Mouse (Mus musculus) liver, embryonic 15.5 days (tissue): ENCODE results near the gene Usp4. TPM values are rescaled to one million over a fixed set of nuclear protein-coding genes. Genes with fewer than 3 reads are reported as not detected.
"Not testable (repeated sequence)": the region's sequence is repeated elsewhere in the genome, so short reads cannot be mapped to it uniquely, and the experiment has no call there.

ENCODE experiments used
- ATAC-seq: fragments of 200-750 bp; cut with Nextera tagmentation; 2 replicates; pipeline ENCODE4 v1.8.0; 2017; ENCODE audit warnings: moderate number of reproducible peaks, mild to moderate bottlenecking, moderate library complexity; ENCODE audit not compliant: insufficient read depth
- H3K27ac ChIP-seq: fragments of 300-500 bp; sonication (generic); replicated peaks from 2 replicates; pipeline ENCODE4 v1.5.1; 2015; ENCODE audit warnings: mild to moderate bottlenecking, inconsistent platforms
- H3K27me3 ChIP-seq: fragments of 300-500 bp; sonication (generic); 2 replicates; pipeline ENCODE4 v1.6.1; 2015; ENCODE audit warnings: mild to moderate bottlenecking, inconsistent platforms
- H3K36me3 ChIP-seq: fragments of 300-500 bp; sonication (generic); replicated peaks from 2 replicates; pipeline ENCODE4 v1.6.1; 2015; ENCODE audit warnings: moderate library complexity, mild to moderate bottlenecking, inconsistent platforms
- H3K4me1 ChIP-seq: fragments of 300-500 bp; sonication (generic); replicated peaks from 2 replicates; pipeline ENCODE4 v1.6.1; 2015; ENCODE audit warnings: inconsistent platforms
- H3K4me2 ChIP-seq: fragments of 300-500 bp; sonication (generic); 2 replicates; pipeline ENCODE4 v1.6.1; 2015; ENCODE audit warnings: moderate library complexity, mild to moderate bottlenecking, inconsistent platforms
- H3K4me3 ChIP-seq: fragments of 300-500 bp; sonication (generic); replicated peaks from 2 replicates; pipeline ENCODE4 v1.5.1; 2015; ENCODE audit warnings: mild to moderate bottlenecking, inconsistent platforms
- H3K9ac ChIP-seq: fragments of 300-500 bp; sonication (generic); 2 replicates; pipeline ENCODE4 v1.6.1; 2015; ENCODE audit warnings: moderate library complexity, mild to moderate bottlenecking, inconsistent platforms
- H3K9me3 ChIP-seq: fragments of 300-500 bp; sonication (generic); replicated peaks from 2 replicates; pipeline ENCODE4 v1.6.1; 2016; ENCODE audit warnings: inconsistent platforms
- WGBS: fragments of 180-500 bp; shearing (Covaris S2); methylation state at CpG from one replicate; pipeline ENCODE4 v1.1.7; 2015; ENCODE audit warnings: mixed read lengths; ENCODE audit not compliant: insufficient replicate concordance; 5-methylcytosine and 5-hydroxymethylcytosine counted together
- polyA plus RNA-seq: library from polyadenylated mRNA; unstranded; fragments of >200 nt; fragmentation: Nextera tagmentation; extraction: Ambion mirVana; gene quantifications from 2 replicates; pipeline ENCODE4 v1.2.1, GENCODE M21; 2015

Gene Usp4
- polyA plus RNA-seq, 1 experiment from 2014 or later = 65.1 TPM

DNA sequence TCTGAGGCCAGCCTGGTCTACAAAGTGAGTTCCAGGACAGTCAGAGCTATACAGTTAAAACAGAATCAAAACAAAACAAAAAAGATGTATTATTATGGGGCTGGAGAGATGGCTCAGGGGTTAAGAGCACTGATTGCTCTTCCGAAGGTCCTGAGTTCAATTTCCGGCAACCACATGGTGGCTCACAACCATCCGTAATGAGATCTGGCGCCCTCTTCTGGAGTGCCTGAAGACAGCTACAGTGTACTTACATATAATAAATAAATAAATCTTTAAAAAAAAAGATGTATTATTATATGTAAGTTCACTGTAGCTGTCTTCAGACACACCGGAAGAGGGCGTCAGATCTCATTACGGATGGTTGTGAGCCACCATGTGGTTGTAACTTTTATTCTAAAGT, 25.6 kb upstream of the Usp4 start:
- not testable (repeated sequence) for H3K9ac ChIP-seq, H3K4me3 ChIP-seq, H3K9me3 ChIP-seq, H3K27me3 ChIP-seq, ATAC-seq, H3K4me2 ChIP-seq, H3K27ac ChIP-seq
- 80% methylated on average over 7 of the region's 7 CpGs for WGBS
- Histone ChIP-seq H3K36me3 (peaks cover 80% of the 10 kb centered on the region), H3K4me1 (peaks cover 26% of the 10 kb centered on the region)

DNA sequence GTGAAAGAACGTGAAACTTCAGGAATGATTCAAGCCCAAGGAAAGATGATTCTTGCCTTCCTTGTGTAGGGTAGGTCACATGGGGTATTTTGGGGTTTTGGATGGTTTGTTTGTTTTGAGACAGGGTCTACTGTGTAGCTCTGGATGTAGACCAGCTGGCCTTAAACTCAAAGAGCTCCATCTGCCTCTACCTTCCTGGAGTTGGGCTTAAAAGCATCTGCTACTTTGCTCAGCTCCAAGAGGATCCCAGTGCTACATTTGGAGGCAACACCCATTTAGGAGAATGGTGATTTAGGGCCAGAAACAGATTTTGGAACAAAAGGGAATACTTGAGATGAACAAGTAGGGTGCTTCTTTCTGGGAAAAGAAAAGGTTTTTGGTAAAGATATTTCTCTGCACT, 22.9 kb upstream of the Usp4 start:
- peaks cover 85% of the 10 kb centered on the region for H3K36me3 ChIP-seq
- H3K27me3 ChIP-seq = no peaks in the 10 kb centered on the region
- H3K27ac ChIP-seq = no peak overlapping the region
- 91% methylated on average over 1 of the region's 1 CpGs for WGBS
- ATAC-seq = no peak
- no peak overlapping the region for H3K4me2 ChIP-seq
- peaks cover 26% of the 10 kb centered on the region for H3K4me1 ChIP-seq
- H3K9ac ChIP-seq = no peak overlapping the region
- H3K4me3 ChIP-seq = no peak overlapping the region
- no peaks in the 10 kb centered on the region for H3K9me3 ChIP-seq

DNA sequence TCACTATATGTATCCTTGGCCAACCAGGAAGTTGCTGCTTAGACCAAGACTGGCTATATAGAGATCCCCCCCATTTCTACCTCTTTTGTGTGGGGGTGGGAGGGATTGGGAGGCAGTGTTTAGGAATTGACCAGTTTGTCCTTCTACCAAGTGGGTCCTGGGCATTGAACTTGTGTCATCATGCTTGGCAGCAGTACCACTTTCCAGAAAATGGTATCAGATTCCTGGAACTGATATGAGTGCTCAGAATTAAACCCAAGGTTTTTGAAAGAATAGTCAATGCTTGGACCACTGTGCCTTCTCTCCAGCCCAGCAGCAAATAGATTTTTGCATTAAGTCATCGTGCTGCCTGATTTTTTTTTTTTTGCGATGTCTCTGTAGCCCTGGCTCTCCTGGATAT, 21.8 kb upstream of the Usp4 start:
- Histone ChIP-seq H3K4me1 (peaks cover 23% of the 10 kb centered on the region), H3K27me3 (no peaks in the 10 kb centered on the region), H3K9me3 (no peaks in the 10 kb centered on the region), H3K4me2 (no peak overlapping the region), H3K9ac (no peak overlapping the region), H3K27ac (no peak overlapping the region), H3K36me3 (peaks cover 84% of the 10 kb centered on the region), H3K4me3 (no peak overlapping the region)
- 96% methylated on average over 2 of the region's 2 CpGs for WGBS
- no peak for ATAC-seq

DNA sequence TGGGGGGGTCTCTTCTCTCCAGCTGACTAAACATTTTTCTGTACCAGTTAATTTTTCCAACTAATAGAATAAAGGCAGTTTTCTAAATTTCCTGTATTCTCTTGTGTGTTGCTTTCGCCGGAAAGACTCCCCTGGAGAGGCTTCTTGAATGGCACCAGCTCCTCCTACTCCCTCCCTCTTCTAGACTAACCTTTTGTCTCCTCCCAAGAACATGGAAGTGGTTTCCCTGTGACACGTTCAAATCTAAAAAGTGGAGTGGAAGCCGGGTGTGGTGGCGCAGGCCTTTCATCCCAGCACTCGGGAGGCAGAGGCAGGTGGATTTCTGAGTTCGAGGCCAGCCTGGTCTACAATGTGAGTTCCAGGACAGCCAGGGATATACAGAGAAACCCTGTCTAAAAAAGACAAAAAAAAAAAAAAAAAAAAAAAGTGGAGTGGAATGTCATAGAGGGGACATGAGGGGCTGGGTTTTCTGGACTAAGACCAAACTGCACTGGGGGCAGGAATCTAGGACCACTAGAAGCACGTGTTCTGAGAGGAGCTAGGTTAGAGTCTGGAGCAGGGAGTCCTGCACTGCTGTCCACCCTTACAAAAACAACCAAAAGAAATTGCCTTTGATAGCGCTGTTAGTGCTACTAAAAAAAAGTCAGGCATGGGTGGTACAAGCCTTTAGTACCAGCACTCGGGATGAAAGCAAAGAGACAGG, 9.7 kb upstream of the Usp4 start:
- no peak for ATAC-seq
- H3K27me3 ChIP-seq = no peaks in the 10 kb centered on the region
- peak overlapping the region; percentile 99 for H3K27ac ChIP-seq
- 53% methylated on average over 10 of the region's 10 CpGs for WGBS
- no peaks in the 10 kb centered on the region for H3K9me3 ChIP-seq
- H3K4me1 ChIP-seq = peaks cover 41% of the 10 kb centered on the region
- peaks cover 72% of the 10 kb centered on the region for H3K36me3 ChIP-seq
- H3K4me3 ChIP-seq = peak overlapping the region; percentile 88
- H3K4me2 ChIP-seq = peak overlapping the region; percentile 72
- peak overlapping the region; percentile 65 for H3K9ac ChIP-seq

DNA sequence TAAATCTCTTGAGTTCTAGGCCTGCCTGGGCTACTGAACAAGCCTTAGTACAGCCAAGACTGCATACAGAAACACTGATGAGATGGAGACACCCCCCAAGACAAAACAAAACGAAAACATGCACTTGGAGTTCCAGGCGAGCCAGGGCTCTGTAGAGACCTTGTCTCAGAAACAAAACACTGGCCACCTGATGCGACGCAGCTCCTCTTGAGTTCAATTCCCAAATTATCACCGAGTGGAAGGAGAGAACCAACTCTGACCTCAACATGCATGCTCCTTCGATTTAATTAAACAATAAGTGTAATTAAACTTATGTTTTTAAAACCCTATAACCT, 9.1 kb upstream of the Usp4 start:
- 17% methylated on average over 6 of the region's 6 CpGs for WGBS
- no peak for ATAC-seq
- no peaks in the 10 kb centered on the region for H3K27me3 ChIP-seq
- peak overlapping the region; percentile 72 for H3K4me2 ChIP-seq
- no peaks in the 10 kb centered on the region for H3K9me3 ChIP-seq
- H3K27ac ChIP-seq = peak overlapping the region; percentile 99
- H3K36me3 ChIP-seq = peaks cover 67% of the 10 kb centered on the region
- peak overlapping the region; percentile 65 for H3K9ac ChIP-seq
- peak overlapping the region; percentile 88 for H3K4me3 ChIP-seq
- peaks cover 46% of the 10 kb centered on the region for H3K4me1 ChIP-seq

DNA sequence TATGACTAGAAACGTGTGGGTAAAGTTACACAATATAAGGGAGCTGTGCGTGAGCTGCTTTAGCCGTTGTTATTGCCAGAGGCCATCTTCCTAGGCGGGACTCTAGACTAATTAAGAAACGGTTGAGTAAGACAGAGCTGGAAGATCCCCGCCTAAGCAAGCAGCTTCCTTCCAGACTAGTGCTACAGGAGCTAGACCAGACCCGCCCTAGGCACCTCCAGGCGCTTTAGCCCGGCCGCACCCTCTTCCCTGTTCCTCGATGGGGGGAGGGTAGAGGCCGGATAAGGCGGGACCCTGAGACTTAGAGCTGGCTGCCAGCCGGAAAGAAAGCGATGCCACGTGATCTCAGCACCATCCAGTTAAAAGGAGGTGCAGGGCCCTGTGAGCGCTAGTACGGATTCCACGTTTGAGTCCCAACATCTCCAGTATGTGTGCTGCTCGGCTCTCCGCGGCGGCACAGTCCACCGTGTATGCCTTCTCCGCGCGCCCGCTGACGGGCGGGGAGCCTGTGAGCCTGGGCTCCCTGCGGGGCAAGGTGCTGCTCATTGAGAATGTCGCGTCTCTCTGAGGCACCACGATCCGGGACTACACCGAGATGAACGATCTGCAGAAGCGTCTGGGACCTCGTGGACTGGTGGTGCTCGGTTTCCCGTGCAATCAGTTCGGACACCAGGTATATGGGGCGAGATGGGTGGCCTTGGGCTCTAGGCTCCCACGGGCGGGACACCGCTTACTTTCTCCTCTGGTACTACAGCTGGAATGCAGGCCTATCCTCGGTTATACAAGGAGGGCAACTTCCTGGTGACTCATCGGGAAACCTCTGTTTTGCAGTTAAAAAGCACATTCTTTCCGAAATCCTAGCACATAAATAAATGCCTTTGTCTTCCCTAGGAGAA, 8.5 kb upstream of the Usp4 start, which contains the start of gene Gpx1:
Gene Gpx1, plus strand, starts transcription at position 18 of the 896 bp plus-strand sequence.
- peak; percentile 92 for ATAC-seq
- Histone ChIP-seq H3K27ac (peak within 1 kb of the TSS; percentile 99), H3K36me3 (peaks cover 61% of the 10 kb centered on the region), H3K9ac (peak within 1 kb of the TSS; percentile 95), H3K9me3 (no peaks in the 10 kb centered on the region), H3K4me2 (peak within 1 kb of the TSS; percentile 72), H3K4me3 (peak within 1 kb of the TSS; percentile 88), H3K27me3 (no peaks in the 10 kb centered on the region), H3K4me1 (peaks cover 52% of the 10 kb centered on the region)
- WGBS = under 1% methylated on average over 49 of the region's 49 CpGs

DNA sequence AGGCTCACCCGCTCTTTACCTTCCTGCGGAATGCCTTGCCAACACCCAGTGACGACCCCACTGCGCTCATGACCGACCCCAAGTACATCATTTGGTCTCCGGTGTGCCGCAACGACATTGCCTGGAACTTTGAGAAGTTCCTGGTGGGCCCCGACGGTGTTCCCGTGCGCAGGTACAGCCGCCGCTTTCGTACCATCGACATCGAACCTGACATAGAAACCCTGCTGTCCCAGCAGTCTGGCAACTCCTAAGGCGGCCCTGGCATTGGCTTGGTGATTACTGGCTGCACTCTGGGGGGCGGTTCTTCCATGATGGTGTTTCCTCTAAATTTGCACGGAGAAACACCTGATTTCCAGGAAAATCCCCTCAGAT, 7.8 kb upstream of the Usp4 start:
- H3K4me2 ChIP-seq = peak overlapping the region; percentile 72
- peak overlapping the region; percentile 88 for H3K4me3 ChIP-seq
- 2% methylated on average over 20 of the region's 20 CpGs for WGBS
- H3K4me1 ChIP-seq = peaks cover 59% of the 10 kb centered on the region
- ATAC-seq = no peak
- H3K27ac ChIP-seq = peak overlapping the region; percentile 99
- no peaks in the 10 kb centered on the region for H3K9me3 ChIP-seq
- peak overlapping the region; percentile 95 for H3K9ac ChIP-seq
- peaks cover 53% of the 10 kb centered on the region for H3K36me3 ChIP-seq
- H3K27me3 ChIP-seq = no peaks in the 10 kb centered on the region

DNA sequence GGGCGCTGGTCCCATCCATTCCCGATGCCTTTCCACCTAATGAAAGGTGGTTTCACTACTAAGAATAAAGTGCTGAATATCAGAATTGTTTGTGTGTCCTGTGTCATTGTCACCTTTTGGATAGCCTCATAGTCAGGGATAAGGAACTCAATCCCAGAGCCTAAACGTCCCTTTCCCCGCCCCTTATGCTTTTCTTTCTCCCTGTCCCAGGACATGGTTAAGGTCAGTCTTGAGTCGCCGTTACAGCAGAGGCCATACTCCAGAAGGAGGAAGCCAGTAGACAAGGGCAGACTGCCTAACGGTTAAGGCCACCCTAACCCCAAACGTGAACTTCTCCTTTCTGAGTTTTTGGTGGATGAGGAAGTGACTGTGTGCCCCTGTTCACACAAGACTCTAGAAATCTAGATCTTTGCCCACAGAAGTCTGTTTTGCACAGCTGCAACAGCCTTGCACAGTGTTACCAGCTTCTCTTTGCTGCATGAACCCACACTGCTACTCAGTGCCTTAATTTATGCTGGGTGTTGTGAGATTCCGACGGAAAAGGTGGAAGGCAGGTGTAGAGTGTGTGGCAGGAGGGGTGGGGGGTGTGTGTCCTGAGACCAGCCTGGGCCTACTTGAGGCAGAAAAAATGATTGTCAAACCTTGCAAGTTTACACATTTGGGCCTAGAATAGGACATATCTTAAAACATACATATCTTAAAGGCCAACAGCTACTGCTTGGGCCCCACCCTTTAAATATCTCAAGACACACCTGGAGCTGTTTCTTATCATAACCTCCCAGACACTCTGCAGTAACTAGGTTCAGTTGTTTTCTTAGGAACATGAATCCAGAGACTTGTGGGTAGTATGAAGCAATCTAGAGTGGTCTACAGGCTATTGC, 7.2 kb upstream of the Usp4 start:
- peak; percentile 60 for ATAC-seq
- Histone ChIP-seq H3K4me1 (peaks cover 64% of the 10 kb centered on the region), H3K27ac (peak overlapping the region; percentile 99), H3K9ac (peak overlapping the region; percentile 95), H3K4me3 (peak overlapping the region; percentile 88), H3K36me3 (peaks cover 47% of the 10 kb centered on the region), H3K4me2 (peak overlapping the region; percentile 72), H3K9me3 (no peaks in the 10 kb centered on the region), H3K27me3 (no peaks in the 10 kb centered on the region)
- WGBS = 12% methylated on average over 10 of the region's 10 CpGs

DNA sequence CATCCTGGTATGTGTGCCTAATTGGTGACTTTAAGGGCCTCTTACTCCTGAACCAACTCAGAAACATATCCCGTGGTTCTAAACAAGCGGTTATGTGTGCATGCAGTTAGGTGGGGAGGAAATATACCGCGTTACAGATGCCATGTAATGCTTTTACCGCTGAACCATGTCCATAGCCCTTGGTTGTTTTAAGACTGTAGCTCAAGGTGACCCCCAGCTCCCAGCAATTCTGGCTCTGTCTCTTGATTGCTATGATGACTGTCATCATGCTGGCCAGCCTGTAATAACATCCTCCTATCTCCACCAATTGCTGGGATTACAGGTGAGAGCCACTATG, 6.5 kb upstream of the Usp4 start:
- Histone ChIP-seq H3K36me3 (peaks cover 41% of the 10 kb centered on the region), H3K4me1 (peaks cover 70% of the 10 kb centered on the region), H3K9ac (peak overlapping the region; percentile 67), H3K27ac (peak overlapping the region; percentile 99), H3K4me2 (peak overlapping the region; percentile 72), H3K4me3 (peak overlapping the region; percentile 88), H3K9me3 (no peaks in the 10 kb centered on the region), H3K27me3 (no peaks in the 10 kb centered on the region)
- no peak for ATAC-seq
- WGBS = 38% methylated on average over 5 of the region's 5 CpGs

DNA sequence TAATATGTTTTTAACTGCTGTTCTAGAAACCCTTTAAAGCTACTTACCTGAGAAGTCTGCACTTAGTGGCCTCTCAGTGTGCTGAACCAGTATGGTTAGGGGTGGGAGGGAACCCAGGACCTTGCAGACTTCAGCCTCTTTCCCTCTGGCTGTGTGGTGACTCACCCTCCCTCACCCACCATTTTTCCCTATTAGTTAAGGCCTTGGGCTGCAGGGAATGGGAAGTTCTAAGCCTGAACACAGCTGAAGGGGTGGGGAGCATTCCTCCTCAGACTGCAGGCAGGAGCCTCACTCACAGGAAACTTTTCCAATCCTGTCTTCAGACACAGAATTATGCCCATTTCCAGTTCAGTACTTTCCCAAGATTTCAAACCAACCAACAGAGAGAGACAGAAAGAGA, 5.9 kb upstream of the Usp4 start:
- Histone ChIP-seq H3K27ac (peak overlapping the region; percentile 99), H3K9ac (peak overlapping the region; percentile 67), H3K4me3 (peak overlapping the region; percentile 88), H3K9me3 (no peaks in the 10 kb centered on the region), H3K4me1 (peaks cover 75% of the 10 kb centered on the region), H3K27me3 (no peaks in the 10 kb centered on the region), H3K36me3 (peaks cover 34% of the 10 kb centered on the region), H3K4me2 (peak overlapping the region; percentile 72)
- no peak for ATAC-seq
